Mouse (Mus musculus): ENCODE data around the gene Sapcd2. TPM values are rescaled to one million over a fixed set of nuclear protein-coding genes. Genes with fewer than 3 reads are reported as not detected.

The Sapcd2 gene
- total and polyA plus RNA-seq, 2 experiments, result not detected

- no peaks in the 10 kb centered on the region for H3K36me3 ChIP-seq (ENCODE audit: control insufficient read depth, insufficient read depth, low read length)
- no peak overlapping the region for H3K9ac ChIP-seq (ENCODE audit: low read depth, low read length)
- no peak overlapping the region for H3K4me3 ChIP-seq (ENCODE audit: insufficient read depth, low read depth, low read length)
- no peak overlapping the region for H3K27ac ChIP-seq (replicated peaks; ENCODE audit: insufficient read depth, low read depth, low read length)
- DNase-seq (ENCODE audit: extremely low read depth, low read depth, low spot score), result peak; percentile 49
- H3K27me3 ChIP-seq (ENCODE audit: control insufficient read depth, insufficient read depth, low read length), result no peaks in the 10 kb centered on the region
- H3K79me2 ChIP-seq (ENCODE audit: control insufficient read depth, insufficient read depth, low read length), result no peaks in the 10 kb centered on the region
- 27% methylated on average over 3 of the region's 3 CpGs for WGBS
- no peaks in the 10 kb centered on the region for H3K4me1 ChIP-seq (ENCODE audit: control insufficient read depth, insufficient read depth, low read length)
- no peak for TF ChIP-seq POLR2A (IDR thresholded peaks at IDR 0.05; ENCODE audit: extremely low read depth, insufficient read depth, low read length)
- TF ChIP-seq CTCF (IDR thresholded peaks at IDR 0.05; ENCODE audit: low read depth, low read length), result peak; percentile 71
Observed at GRCm38 (mm10) chr2:25421896-25422295, 49.8 kb downstream of the Sapcd2 start.

- Histone ChIP-seq H3K9ac (ENCODE audit: low read depth, low read length) (no peak within 1 kb of the TSS), H3K4me1 (ENCODE audit: control insufficient read depth, insufficient read depth, low read length) (no peaks in the 10 kb centered on the region), H3K79me2 (ENCODE audit: control insufficient read depth, insufficient read depth, low read length) (no peaks in the 10 kb centered on the region), H3K36me3 (ENCODE audit: control insufficient read depth, insufficient read depth, low read length) (no peaks in the 10 kb centered on the region), H3K4me3 (ENCODE audit: insufficient read depth, low read depth, low read length) (no peak within 1 kb of the TSS), H3K27ac (replicated peaks; ENCODE audit: insufficient read depth, low read depth, low read length) (no peak within 1 kb of the TSS), H3K27me3 (ENCODE audit: control insufficient read depth, insufficient read depth, low read length) (no peaks in the 10 kb centered on the region)
- WGBS, result 54% methylated on average over 17 of the region's 17 CpGs
- DNase-seq (ENCODE audit: extremely low read depth, low read depth, low spot score), result no peak
- no peak for TF ChIP-seq POLR2A (IDR thresholded peaks at IDR 0.05; ENCODE audit: extremely low read depth, insufficient read depth, low read length)
- no peak for TF ChIP-seq CTCF (IDR thresholded peaks at IDR 0.05; ENCODE audit: low read depth, low read length)
Observed at GRCm38 (mm10) chr2:25422587-25423410, 50.7 kb downstream of the Sapcd2 start, which contains the start of gene Fut7. Gene Fut7, plus strand, starts transcription at chr2:25423267.

DNA sequence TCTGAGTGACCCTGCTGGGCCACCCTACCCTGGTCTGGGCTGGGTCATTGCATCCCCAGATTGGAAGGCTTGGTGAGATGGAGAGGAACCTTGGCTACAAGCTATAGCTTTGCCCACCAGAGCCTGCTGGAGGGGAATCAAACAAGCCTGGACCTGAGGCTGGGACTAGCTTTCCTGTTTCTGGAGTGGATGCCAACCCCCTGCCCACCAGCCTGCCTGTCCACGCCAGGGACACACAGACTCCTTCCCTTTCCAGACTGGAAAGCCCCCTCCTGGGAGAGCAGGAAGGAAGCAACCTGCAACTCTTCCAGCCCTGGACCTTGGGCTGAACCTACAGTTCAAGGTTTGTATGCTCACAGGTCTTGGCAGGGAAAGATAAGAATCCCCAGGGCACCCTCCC, 51.5 kb downstream of the Sapcd2 start:
- H3K4me1 ChIP-seq (ENCODE audit: control insufficient read depth, insufficient read depth, low read length), result no peaks in the 10 kb centered on the region
- H3K9ac ChIP-seq (ENCODE audit: low read depth, low read length), result no peak overlapping the region
- DNase-seq (ENCODE audit: extremely low read depth, low read depth, low spot score), result no peak
- H3K27ac ChIP-seq (replicated peaks; ENCODE audit: insufficient read depth, low read depth, low read length), result no peak overlapping the region
- 78% methylated on average over 1 of the region's 1 CpGs for WGBS
- no peaks in the 10 kb centered on the region for H3K36me3 ChIP-seq (ENCODE audit: control insufficient read depth, insufficient read depth, low read length)
- no peaks in the 10 kb centered on the region for H3K27me3 ChIP-seq (ENCODE audit: control insufficient read depth, insufficient read depth, low read length)
- H3K79me2 ChIP-seq (ENCODE audit: control insufficient read depth, insufficient read depth, low read length), result no peaks in the 10 kb centered on the region
- TF ChIP-seq POLR2A (IDR thresholded peaks at IDR 0.05; ENCODE audit: extremely low read depth, insufficient read depth, low read length), result no peak
- TF ChIP-seq CTCF (IDR thresholded peaks at IDR 0.05; ENCODE audit: low read depth, low read length), result no peak
- H3K4me3 ChIP-seq (ENCODE audit: insufficient read depth, low read depth, low read length), result no peak overlapping the region

- Histone ChIP-seq H3K27ac (replicated peaks; ENCODE audit: insufficient read depth, low read depth, low read length) (no peak overlapping the region), H3K4me3 (ENCODE audit: insufficient read depth, low read depth, low read length) (no peak overlapping the region), H3K79me2 (ENCODE audit: control insufficient read depth, insufficient read depth, low read length) (peaks cover 3% of the 10 kb centered on the region; the same call in 1 of the 2 replicates), H3K9ac (ENCODE audit: low read depth, low read length) (no peak overlapping the region), H3K4me1 (ENCODE audit: control insufficient read depth, insufficient read depth, low read length) (peaks cover 3% of the 10 kb centered on the region; the same call in 1 of the 2 replicates), H3K36me3 (ENCODE audit: control insufficient read depth, insufficient read depth, low read length) (no peaks in the 10 kb centered on the region), H3K27me3 (ENCODE audit: control insufficient read depth, insufficient read depth, low read length) (no peaks in the 10 kb centered on the region)
- TF ChIP-seq CTCF (IDR thresholded peaks at IDR 0.05; ENCODE audit: low read depth, low read length), result no peak
- TF ChIP-seq POLR2A (IDR thresholded peaks at IDR 0.05; ENCODE audit: extremely low read depth, insufficient read depth, low read length), result no peak
- no peak for DNase-seq (ENCODE audit: extremely low read depth, low read depth, low spot score)
- WGBS, result 66% methylated on average over 27 of the region's 27 CpGs
Observed at GRCm38 (mm10) chr2:25425481-25425880, 53.4 kb downstream of the Sapcd2 start.

DNA sequence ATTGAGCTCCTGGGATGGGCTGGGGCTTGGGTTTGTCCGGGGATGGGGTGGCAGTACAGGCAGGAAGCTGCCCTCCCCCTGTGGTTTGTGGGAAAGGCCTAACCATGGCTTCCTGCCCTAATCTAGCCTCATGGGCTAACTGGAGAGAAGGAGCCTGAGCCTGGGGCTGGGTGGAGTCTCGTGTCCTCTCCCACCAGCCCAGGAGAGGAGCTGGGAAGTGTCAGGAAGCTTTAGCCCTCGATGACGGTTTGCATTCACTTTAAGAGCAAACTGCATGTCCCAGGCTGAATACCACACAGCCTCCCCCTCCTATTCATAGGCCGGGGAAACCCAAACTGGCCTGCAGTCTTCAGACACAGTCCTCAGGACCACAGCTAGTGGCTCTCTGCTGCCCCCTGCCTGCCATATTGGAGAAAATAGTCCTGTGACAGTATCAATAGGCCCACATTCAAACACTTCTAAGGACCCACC, 54.6 kb downstream of the Sapcd2 start:
- Histone ChIP-seq H3K4me3 (ENCODE audit: insufficient read depth, low read depth, low read length) (no peak overlapping the region), H3K79me2 (ENCODE audit: control insufficient read depth, insufficient read depth, low read length) (peaks cover 6% of the 10 kb centered on the region; the same call in 1 of the 2 replicates), H3K9ac (ENCODE audit: low read depth, low read length) (no peak overlapping the region), H3K27ac (replicated peaks; ENCODE audit: insufficient read depth, low read depth, low read length) (no peak overlapping the region), H3K4me1 (ENCODE audit: control insufficient read depth, insufficient read depth, low read length) (peaks cover 3% of the 10 kb centered on the region; the same call in 1 of the 2 replicates), H3K36me3 (ENCODE audit: control insufficient read depth, insufficient read depth, low read length) (no peaks in the 10 kb centered on the region), H3K27me3 (ENCODE audit: control insufficient read depth, insufficient read depth, low read length) (no peaks in the 10 kb centered on the region)
- peak; percentile 44 for DNase-seq (ENCODE audit: extremely low read depth, low read depth, low spot score)
- TF ChIP-seq POLR2A (IDR thresholded peaks at IDR 0.05; ENCODE audit: extremely low read depth, insufficient read depth, low read length), result no peak
- peak; percentile 89 for TF ChIP-seq CTCF (IDR thresholded peaks at IDR 0.05; ENCODE audit: low read depth, low read length)
- 33% methylated on average over 5 of the region's 5 CpGs for WGBS

GRCm38 (mm10) chr2:25427256-25427655, 55.1 kb downstream of the Sapcd2 start:
- TF ChIP-seq CTCF (IDR thresholded peaks at IDR 0.05; ENCODE audit: low read depth, low read length) (no peak), POLR2A (IDR thresholded peaks at IDR 0.05; ENCODE audit: extremely low read depth, insufficient read depth, low read length) (no peak)
- Histone ChIP-seq H3K27ac (replicated peaks; ENCODE audit: insufficient read depth, low read depth, low read length) (no peak overlapping the region), H3K4me3 (ENCODE audit: insufficient read depth, low read depth, low read length) (no peak overlapping the region), H3K9ac (ENCODE audit: low read depth, low read length) (no peak overlapping the region), H3K36me3 (ENCODE audit: control insufficient read depth, insufficient read depth, low read length) (no peaks in the 10 kb centered on the region), H3K4me1 (ENCODE audit: control insufficient read depth, insufficient read depth, low read length) (peaks cover 3% of the 10 kb centered on the region; the same call in 1 of the 2 replicates), H3K79me2 (ENCODE audit: control insufficient read depth, insufficient read depth, low read length) (peaks cover 6% of the 10 kb centered on the region; the same call in 1 of the 2 replicates), H3K27me3 (ENCODE audit: control insufficient read depth, insufficient read depth, low read length) (no peaks in the 10 kb centered on the region)
- 90% methylated on average over 5 of the region's 5 CpGs for WGBS
- DNase-seq (ENCODE audit: extremely low read depth, low read depth, low spot score), result no peak

Other genes with a start within 250 kb of the Sapcd2 start
Only the 30 nearest of the 39 such genes appear.
- 18.4 and 19.1 TPM in 2 replicates for gene Nelfb, start 160.8 kb upstream of the Sapcd2 start, total RNA-seq (2014; rRNA removed)
- gene Nelfb, start 160.8 kb upstream of the Sapcd2 start, polyA plus RNA-seq (2012; rRNA removed), result 22.4 and 27.5 TPM in 2 replicates
- gene Stpg3, start 157.7 kb upstream of the Sapcd2 start, total RNA-seq (2014; rRNA removed), result not detected in 2 replicates
- gene Stpg3, start 157.7 kb upstream of the Sapcd2 start, polyA plus RNA-seq (2012; rRNA removed), result not detected in 2 replicates
- not detected in 2 replicates for gene Fam166a, start 153.6 kb upstream of the Sapcd2 start, total RNA-seq (2014; rRNA removed)
- 0.07 TPM in 1 of 2 replicates, not detected in the other for gene Fam166a, start 153.6 kb upstream of the Sapcd2 start, polyA plus RNA-seq (2012; rRNA removed)
- 80.5 and 129 TPM in 2 replicates for gene Tubb4b, start 147.6 kb upstream of the Sapcd2 start, total RNA-seq (2014; rRNA removed)
- gene Tubb4b, start 147.6 kb upstream of the Sapcd2 start, polyA plus RNA-seq (2012; rRNA removed), result 253 and 254 TPM in 2 replicates
- gene Slc34a3, start 138.0 kb upstream of the Sapcd2 start, total RNA-seq (2014; rRNA removed), result not detected in 2 replicates
- not detected in 2 replicates for gene Slc34a3, start 138.0 kb upstream of the Sapcd2 start, polyA plus RNA-seq (2012; rRNA removed)
- not detected in 2 replicates for gene Rnf224, start 135.5 kb upstream of the Sapcd2 start, total RNA-seq (2014; rRNA removed)
- not detected in 2 replicates for gene Rnf224, start 135.5 kb upstream of the Sapcd2 start, polyA plus RNA-seq (2012; rRNA removed)
- not detected in 2 replicates for gene Rnf208, start 130.1 kb upstream of the Sapcd2 start, total RNA-seq (2014; rRNA removed)
- gene Rnf208, start 130.1 kb upstream of the Sapcd2 start, polyA plus RNA-seq (2012; rRNA removed), result 0.27 and 0.48 TPM in 2 replicates
- not detected in 2 replicates for gene Cysrt1, start 129.9 kb upstream of the Sapcd2 start, total RNA-seq (2014; rRNA removed)
- gene Cysrt1, start 129.9 kb upstream of the Sapcd2 start, polyA plus RNA-seq (2012; rRNA removed), result 0.17 TPM in 1 of 2 replicates, not detected in the other
- gene AL732309.1, start 125.5 kb upstream of the Sapcd2 start, total RNA-seq (2014; rRNA removed), result 2.2 and 3.4 TPM in 2 replicates
- 4.0 and 7.3 TPM in 2 replicates for gene AL732309.1, start 125.5 kb upstream of the Sapcd2 start, polyA plus RNA-seq (2012; rRNA removed)
- 13.8 and 14.5 TPM in 2 replicates for gene Tmem203, start 116.9 kb upstream of the Sapcd2 start, total RNA-seq (2014; rRNA removed)
- gene Tmem203, start 116.9 kb upstream of the Sapcd2 start, polyA plus RNA-seq (2012; rRNA removed), result 38.5 and 43.7 TPM in 2 replicates
- gene Tprn, start 109.7 kb upstream of the Sapcd2 start, total RNA-seq (2014; rRNA removed), result 0.55 and 2.6 TPM in 2 replicates
- gene Tprn, start 109.7 kb upstream of the Sapcd2 start, polyA plus RNA-seq (2012; rRNA removed), result 4.2 and 4.3 TPM in 2 replicates
- gene Ssna1, start 99.9 kb upstream of the Sapcd2 start, total RNA-seq (2014; rRNA removed), result 12.7 and 17.6 TPM in 2 replicates
- gene Ssna1, start 99.9 kb upstream of the Sapcd2 start, polyA plus RNA-seq (2012; rRNA removed), result 23.0 and 25.5 TPM in 2 replicates
- 24.0 and 24.6 TPM in 2 replicates for gene Anapc2, start 99.8 kb upstream of the Sapcd2 start, total RNA-seq (2014; rRNA removed)
- 45.8 and 52.1 TPM in 2 replicates for gene Anapc2, start 99.8 kb upstream of the Sapcd2 start, polyA plus RNA-seq (2012; rRNA removed)
- not detected in 2 replicates for gene Tmem210, start 84.2 kb upstream of the Sapcd2 start, total RNA-seq (2014; rRNA removed)
- not detected in 2 replicates for gene Tmem210, start 84.2 kb upstream of the Sapcd2 start, polyA plus RNA-seq (2012; rRNA removed)
- gene Lrrc26, start 82.4 kb upstream of the Sapcd2 start, total RNA-seq (2014; rRNA removed), result not detected in 2 replicates
- gene Lrrc26, start 82.4 kb upstream of the Sapcd2 start, polyA plus RNA-seq (2012; rRNA removed), result 0.07 and 0.10 TPM in 2 replicates
- gene Grin1, start 53.1 kb upstream of the Sapcd2 start, total RNA-seq (2014; rRNA removed), result 0.07 TPM in 1 of 2 replicates, not detected in the other
- gene Grin1, start 53.1 kb upstream of the Sapcd2 start, polyA plus RNA-seq (2012; rRNA removed), result not detected in 2 replicates
- gene Man1b1, start 40.0 kb upstream of the Sapcd2 start, total RNA-seq (2014; rRNA removed), result 17.3 and 19.5 TPM in 2 replicates
- 8.1 TPM in 2 replicates for gene Man1b1, start 40.0 kb upstream of the Sapcd2 start, polyA plus RNA-seq (2012; rRNA removed)
- 26.9 and 30.1 TPM in 2 replicates for gene Dpp7, start 16.0 kb upstream of the Sapcd2 start, total RNA-seq (2014; rRNA removed)
- gene Dpp7, start 16.0 kb upstream of the Sapcd2 start, polyA plus RNA-seq (2012; rRNA removed), result 28.6 and 45.1 TPM in 2 replicates
- gene Uap1l1, start 6.6 kb upstream of the Sapcd2 start, total RNA-seq (2014; rRNA removed), result 3.3 and 5.4 TPM in 2 replicates
- 3.0 and 8.1 TPM in 2 replicates for gene Uap1l1, start 6.6 kb upstream of the Sapcd2 start, polyA plus RNA-seq (2012; rRNA removed)
- gene Entpd2, start 23.6 kb downstream of the Sapcd2 start, total RNA-seq (2014; rRNA removed), result 0.87 and 0.92 TPM in 2 replicates
- gene Entpd2, start 23.6 kb downstream of the Sapcd2 start, polyA plus RNA-seq (2012; rRNA removed), result 5.6 and 9.7 TPM in 2 replicates
- gene Npdc1, start 27.0 kb downstream of the Sapcd2 start, total RNA-seq (2014; rRNA removed), result 1.7 and 3.6 TPM in 2 replicates
- gene Npdc1, start 27.0 kb downstream of the Sapcd2 start, polyA plus RNA-seq (2012; rRNA removed), result 8.4 and 8.9 TPM in 2 replicates
- gene Fut7, start 50.9 kb downstream of the Sapcd2 start, total RNA-seq (2014; rRNA removed), result 0.13 TPM in 1 of 2 replicates, not detected in the other
- 0.07 and 0.21 TPM in 2 replicates for gene Fut7, start 50.9 kb downstream of the Sapcd2 start, polyA plus RNA-seq (2012; rRNA removed)
- gene Abca2, start 56.4 kb downstream of the Sapcd2 start, total RNA-seq (2014; rRNA removed), result 11.1 and 13.4 TPM in 2 replicates
- gene Abca2, start 56.4 kb downstream of the Sapcd2 start, polyA plus RNA-seq (2012; rRNA removed), result 40.9 and 48.7 TPM in 2 replicates
- gene Clic3, start 84.5 kb downstream of the Sapcd2 start, total RNA-seq (2014; rRNA removed), result 0.18 and 0.54 TPM in 2 replicates
- gene Clic3, start 84.5 kb downstream of the Sapcd2 start, polyA plus RNA-seq (2012; rRNA removed), result 6.2 and 9.2 TPM in 2 replicates
- gene Paxx, start 88.8 kb downstream of the Sapcd2 start, total RNA-seq (2014; rRNA removed), result 30.6 and 36.8 TPM in 2 replicates
- 173 and 181 TPM in 2 replicates for gene Paxx, start 88.8 kb downstream of the Sapcd2 start, polyA plus RNA-seq (2012; rRNA removed)
- 7.7 and 8.9 TPM in 2 replicates for gene Ptgds, start 97.7 kb downstream of the Sapcd2 start, total RNA-seq (2014; rRNA removed)
- 18.7 and 40.2 TPM in 2 replicates for gene Ptgds, start 97.7 kb downstream of the Sapcd2 start, polyA plus RNA-seq (2012; rRNA removed)
- gene Lcn12, start 121.6 kb downstream of the Sapcd2 start, total RNA-seq (2014; rRNA removed), result 0.40 TPM in 1 of 2 replicates, not detected in the other
- gene Lcn12, start 121.6 kb downstream of the Sapcd2 start, polyA plus RNA-seq (2012; rRNA removed), result 0.25 and 0.27 TPM in 2 replicates
- 18.6 and 24.0 TPM in 2 replicates for gene Fbxw5, start 128.4 kb downstream of the Sapcd2 start, total RNA-seq (2014; rRNA removed)
- gene Fbxw5, start 128.4 kb downstream of the Sapcd2 start, polyA plus RNA-seq (2012; rRNA removed), result 18.8 and 19.4 TPM in 2 replicates
- gene C8g, start 129.4 kb downstream of the Sapcd2 start, total RNA-seq (2014; rRNA removed), result 589 and 721 TPM in 2 replicates
- gene C8g, start 129.4 kb downstream of the Sapcd2 start, polyA plus RNA-seq (2012; rRNA removed), result 881 and 939 TPM in 2 replicates
- gene Traf2, start 174.6 kb downstream of the Sapcd2 start, total RNA-seq (2014; rRNA removed), result 4.0 and 5.2 TPM in 2 replicates
- 7.0 and 9.9 TPM in 2 replicates for gene Traf2, start 174.6 kb downstream of the Sapcd2 start, polyA plus RNA-seq (2012; rRNA removed)

Data from liver, adult 2 months (tissue).